12 mouse cellular contexts compared by ENCODE assay signal in genomic region chr4:135572276-135572675, GRCm38 (mm10). TPM values are rescaled to one million over a fixed set of nuclear protein-coding genes. Genes with fewer than 3 reads are reported as not detected.
DNase-seq lines count a peak whose midpoint lies in the region; ATAC-seq and TF ChIP-seq lines count a peak whose summit lies in the region.
"Had no signal": no experiment of that assay in that cellular context is flagged by ENCODE, and none has a peak within 500 bp of the region (broad histone marks: within the 10 kb centered on the region; RNA-seq: fewer than 3 reads in every experiment).

No protein-coding gene starts in this region.

- peaks cover 44% of the 10 kb centered on the region for H3K4me1 ChIP-seq in heart, postnatal 0 days (ENCODE audit: control insufficient read depth, insufficient read depth)

- no peaks in the 10 kb centered on the region for H3K36me3 ChIP-seq in heart, postnatal 0 days (replicated peaks; ENCODE audit: control insufficient read depth, insufficient read depth, low read length)
- H3K36me3 ChIP-seq: G1E; intestine, embryonic 15.5 days; liver, embryonic 12.5 days had no signal

- no peaks in the 10 kb centered on the region for H3K9me3 ChIP-seq in heart, postnatal 0 days (replicated peaks; ENCODE audit: control insufficient read depth, low read length)
- H3K9me3 ChIP-seq: G1E; intestine, embryonic 15.5 days; liver, embryonic 12.5 days had no signal

- TF ChIP-seq CTCF in heart, postnatal 0 days (IDR thresholded peaks at IDR 0.05; ENCODE audit: low read depth) = no peak

- H3K27me3 ChIP-seq in heart, postnatal 0 days (ENCODE audit: control insufficient read depth, insufficient read depth, low read length) = 0 out of 2 replicates have a peak, but pooled peaks cover 6% of the 10 kb centered on the region

- 38% methylated on average over 8 of the region's 8 CpGs for WGBS in heart, postnatal 0 days

- H3K4me3 ChIP-seq in heart, postnatal 0 days (ENCODE audit: low read depth, low read length) = no peak overlapping the region

- no peak for DNase-seq in heart, postnatal 0 days (ENCODE audit: low spot score)
- DNase-seq in heart, adult 8-10 months (ENCODE audit: low spot score) = no peak
- DNase-seq in 416B (ENCODE audit: low read depth) (peak; percentile 35), MEL-GATA-1-ER (ENCODE audit: extremely low read depth, low read depth) (peak; percentile 57)
- no peak for DNase-seq in layer of hippocampus, adult 11-12 months (ENCODE audit: low spot score)
- DNase-seq in gastrocnemius, adult 8-10 months (ENCODE audit: low spot score in 2 of 2) = no peak
- DNase-seq: gastrocnemius, adult 2 months had no signal

- peak overlapping the region; percentile 86; the same call in 1 of the 2 replicates for H3K27ac ChIP-seq in heart, postnatal 0 days (ENCODE audit: low read depth)
- H3K27ac ChIP-seq: gastrocnemius, adult 2 months; liver, embryonic 12.5 days had no signal

- H3K9ac ChIP-seq in heart, postnatal 0 days (replicated peaks; ENCODE audit: low read depth, low read length) = no peak overlapping the region
- H3K9ac ChIP-seq: intestine, embryonic 15.5 days; liver, embryonic 12.5 days had no signal

- peak overlapping the region; percentile 70 for H3K4me2 ChIP-seq in heart, postnatal 0 days (ENCODE audit: low read depth, low read length)

- ATAC-seq in heart, postnatal 0 days (ENCODE audit: insufficient read depth, low read depth) = no peak
- peak; percentile 42; the same call in 1 of the 2 replicates for ATAC-seq in megakaryocyte, adult 5-6 weeks (ENCODE audit: poor library complexity, severe bottlenecking)
- ATAC-seq: intestine, embryonic 15.5 days; liver, embryonic 12.5 days had no signal

- no peak for TF ChIP-seq EP300 in heart, postnatal 0 days (IDR thresholded peaks at IDR 0.05; ENCODE audit: low read depth)

RNA-seq across cellular contexts. Expression of gene Grhl3, which starts 1.2 kb away (rescaled TPM):
- 1.8 and 1.9 TPM in 2 replicates for total RNA-seq in heart, postnatal 0 days (2014; rRNA removed; ENCODE audit: low replicate concordance)
- polyA plus RNA-seq in heart, postnatal 0 days (2015; fragmentation: Nextera tagmentation; extraction: Ambion mirVana) = 1.4 and 1.9 TPM in 2 replicates
- not detected for total RNA-seq in heart, adult 8-10 months (2022)
- total RNA-seq in megakaryocyte, adult 5-6 weeks (2015) = not detected in 2 replicates
- total RNA-seq in megakaryocyte, adult 5-6 weeks (2017) = not detected in 2 replicates
- under 1 TPM in 2 of 4 experiments, not detected in 2; 0.15 to 0.16 TPM for total RNA-seq in gastrocnemius, adult 8-10 months (2022)
- total RNA-seq: adrenal gland, adult 18-20 months; G1E; gastrocnemius, adult 2 months had no signal
- polyA plus RNA-seq: G1E had no signal

Comparison
In these comparisons a context has a peak if more than half of its experiments do, and no peak if none do; other contexts are left out.
1. DNase-seq: peak in 416B (single experiment) and MEL-GATA-1-ER (single experiment); none in heart, postnatal 0 days (single experiment), heart, adult 8-10 months (single experiment), layer of hippocampus, adult 11-12 months (single experiment) and gastrocnemius, adult 8-10 months (0 of 2).